Mouse (Mus musculus) thymus, adult 2 months (tissue): Measurements from ENCODE around the gene Lmf1.

ENCODE experiments used
- CTCF ChIP-seq: fragments of 200-500 bp; IDR thresholded peaks from 2 replicates; pipeline ENCODE4 v1.5.1; 2012; ENCODE audit warnings: mild to moderate bottlenecking, control low read depth, low read length, moderate library complexity, borderline replicate concordance; ENCODE audit not compliant: control insufficient read depth, poor library complexity, insufficient read depth; ENCODE audit errors: extremely low read depth
- POLR2A ChIP-seq: fragments of 200-500 bp; IDR thresholded peaks from 2 replicates; pipeline ENCODE4 v1.6.1; 2012; ENCODE audit warnings: mild to moderate bottlenecking, low read length, control low read depth, moderate library complexity; ENCODE audit not compliant: control insufficient read depth, poor library complexity, insufficient read depth; ENCODE audit errors: extremely low read depth

GRCm38 (mm10) chr17:25614723-25615510 lies 36.0 kb downstream of the Lmf1 start:
- no peak for TF ChIP-seq POLR2A
- no peak for TF ChIP-seq CTCF
